Mouse (Mus musculus): ENCODE data around the gene Tnfaip2.

GRCm38 (mm10) chr12:111500725-111501124 lies 58.5 kb downstream of the Tnfaip2 start:
- TF ChIP-seq FLI1 (IDR thresholded peaks at IDR 0.05; ENCODE audit: low read length) (no peak), GATA1 (IDR thresholded peaks at IDR 0.05; ENCODE audit: borderline replicate concordance, low read length) (no peak)
